Mouse (Mus musculus) megakaryocyte, embryonic 14.5 days (primary cell): ENCODE data around the gene Ryk. TPM values are rescaled to one million over a fixed set of nuclear protein-coding genes. Genes with fewer than 3 reads are reported as not detected.

Experiments
- H3K27me3 ChIP-seq: replicated peaks from 2 replicates; pipeline ENCODE3; 2012; ENCODE audit warnings: inconsistent platforms
- H3K36me3 ChIP-seq: replicated peaks from 2 replicates; pipeline ENCODE3; 2012; ENCODE audit warnings: low read length, inconsistent platforms, mixed read lengths
- H3K4me1 ChIP-seq: 2 replicates; pipeline ENCODE4 v1.6.1; 2012; ENCODE audit warnings: inconsistent platforms
- H3K4me3 ChIP-seq: replicated peaks from 2 replicates; pipeline ENCODE3; 2012; ENCODE audit warnings: moderate library complexity, mild to moderate bottlenecking, inconsistent platforms
- H3K9me3 ChIP-seq: 2 replicates; pipeline ENCODE4 v1.6.1; 2012; ENCODE audit warnings: inconsistent platforms
- FLI1 ChIP-seq: IDR thresholded peaks from 2 replicates; pipeline ENCODE4 v1.6.1; 2012; ENCODE audit warnings: low read length, inconsistent platforms, mixed read lengths
- GATA1 ChIP-seq: IDR thresholded peaks from 3 replicates; pipeline ENCODE4 v1.6.1; 2012; ENCODE audit warnings: mixed read lengths, low read length, inconsistent platforms, borderline replicate concordance
- polyA plus RNA-seq: library from polyadenylated mRNA; stranded (reverse); fragments of >175 nt; gene quantifications from 2 replicates; pipeline ENCODE4 v1.2.3, GENCODE M21; 2012; ENCODE audit warnings: low replicate concordance; ENCODE audit not compliant: insufficient read depth

Ryk gene
- polyA plus RNA-seq, 1 experiment = 2.4 TPM

GRCm38 (mm10) chr9:102857856-102858255 lies 23.1 kb downstream of the Ryk start:
- Histone ChIP-seq H3K4me1 (peaks cover 57% of the 10 kb centered on the region), H3K9me3 (peaks cover 18% of the 10 kb centered on the region), H3K4me3 (no peak overlapping the region), H3K36me3 (peaks cover 34% of the 10 kb centered on the region), H3K27me3 (peaks cover 3% of the 10 kb centered on the region)
- TF ChIP-seq FLI1 (no peak), GATA1 (no peak)

GRCm38 (mm10) chr9:102858283-102858682 lies 23.6 kb downstream of the Ryk start:
- Histone ChIP-seq H3K4me3 (peak overlapping the region; percentile 23), H3K9me3 (peaks cover 18% of the 10 kb centered on the region), H3K4me1 (peaks cover 58% of the 10 kb centered on the region), H3K36me3 (peaks cover 35% of the 10 kb centered on the region), H3K27me3 (peaks cover 4% of the 10 kb centered on the region)
- TF ChIP-seq GATA1 (no peak), FLI1 (no peak)

- Histone ChIP-seq H3K4me3 (no peak overlapping the region), H3K9me3 (peaks cover 18% of the 10 kb centered on the region), H3K27me3 (peaks cover 10% of the 10 kb centered on the region), H3K36me3 (peaks cover 45% of the 10 kb centered on the region), H3K4me1 (peaks cover 62% of the 10 kb centered on the region)
- TF ChIP-seq GATA1 (no peak), FLI1 (no peak)
Measured at GRCm38 (mm10) chr9:102859399-102859798, 24.7 kb downstream of the Ryk start.

GRCm38 (mm10) chr9:102859963-102860362 lies 25.2 kb downstream of the Ryk start:
- TF ChIP-seq GATA1 = no peak
- no peak for TF ChIP-seq FLI1
- Histone ChIP-seq H3K9me3 (peaks cover 14% of the 10 kb centered on the region), H3K27me3 (peaks cover 12% of the 10 kb centered on the region), H3K36me3 (peaks cover 44% of the 10 kb centered on the region), H3K4me1 (peaks cover 65% of the 10 kb centered on the region), H3K4me3 (peak overlapping the region; percentile 35)

- TF ChIP-seq GATA1 (no peak), FLI1 (no peak)
- peaks cover 13% of the 10 kb centered on the region for H3K9me3 ChIP-seq
- H3K36me3 ChIP-seq = peaks cover 52% of the 10 kb centered on the region
- no peak overlapping the region for H3K4me3 ChIP-seq
- H3K27me3 ChIP-seq = peaks cover 22% of the 10 kb centered on the region
- peaks cover 75% of the 10 kb centered on the region for H3K4me1 ChIP-seq
Measured at GRCm38 (mm10) chr9:102860802-102861469, 26.2 kb downstream of the Ryk start.

- Histone ChIP-seq H3K27me3 (peaks cover 28% of the 10 kb centered on the region), H3K4me1 (peaks cover 82% of the 10 kb centered on the region), H3K36me3 (peaks cover 46% of the 10 kb centered on the region), H3K4me3 (no peak overlapping the region), H3K9me3 (peaks cover 7% of the 10 kb centered on the region)
- TF ChIP-seq GATA1 (no peak), FLI1 (no peak)
Measured at GRCm38 (mm10) chr9:102861789-102862188, 27.1 kb downstream of the Ryk start.

- no peak overlapping the region for H3K4me3 ChIP-seq
- peaks cover 47% of the 10 kb centered on the region for H3K36me3 ChIP-seq
- H3K27me3 ChIP-seq = peaks cover 28% of the 10 kb centered on the region
- TF ChIP-seq FLI1 (no peak), GATA1 (no peak)
- peaks cover 79% of the 10 kb centered on the region for H3K4me1 ChIP-seq
- H3K9me3 ChIP-seq = peaks cover 4% of the 10 kb centered on the region
Measured at GRCm38 (mm10) chr9:102862260-102862659, 27.5 kb downstream of the Ryk start.

- TF ChIP-seq FLI1 = no peak
- TF ChIP-seq GATA1 = no peak
- Histone ChIP-seq H3K27me3 (peaks cover 28% of the 10 kb centered on the region), H3K9me3 (no peaks in the 10 kb centered on the region), H3K4me1 (peaks cover 65% of the 10 kb centered on the region), H3K4me3 (no peak overlapping the region), H3K36me3 (peaks cover 54% of the 10 kb centered on the region)
Measured at GRCm38 (mm10) chr9:102863876-102864545, 29.3 kb downstream of the Ryk start.

- H3K4me3 ChIP-seq = no peak overlapping the region
- H3K36me3 ChIP-seq = peaks cover 61% of the 10 kb centered on the region
- H3K27me3 ChIP-seq = peaks cover 28% of the 10 kb centered on the region
- H3K9me3 ChIP-seq = no peaks in the 10 kb centered on the region
- H3K4me1 ChIP-seq = peaks cover 56% of the 10 kb centered on the region
- TF ChIP-seq FLI1 (no peak), GATA1 (no peak)
Measured at GRCm38 (mm10) chr9:102864931-102865330, 30.2 kb downstream of the Ryk start.
